Mouse (Mus musculus) lung, postnatal 0 days (tissue): ENCODE measurements at regions not wholly inside any gene's neighbourhood (a gene's known extent, or its start where the extent isn't known, plus 50 kb on each side); places are given as distances from the start of the nearest gene placed in this dataset.
A peak's percentile ranks its signal among the peaks of the same experiment; 100 is the strongest.
"Not testable (repeated sequence)": the region's sequence is repeated elsewhere in the genome, so short reads cannot be mapped to it uniquely, and the experiment has no call there.

ENCODE experiments used
- ATAC-seq: fragments of 200-750 bp; cut with Nextera tagmentation; 2 replicates; pipeline ENCODE4 v1.8.0; 2017; ENCODE audit warnings: moderate library complexity
- DNase-seq: peaks from one replicate; pipeline ENCODE4 v3.0.0-alpha.2; 2016; ENCODE audit warnings: low spot score
- H3K27ac ChIP-seq: fragments of 300-500 bp; sonication (generic); 2 replicates; pipeline ENCODE4 v1.5.1; 2014; ENCODE audit warnings: antibody characterized with exemption, mild to moderate bottlenecking, low read length, mixed read lengths
- H3K27me3 ChIP-seq: fragments of 300-500 bp; sonication (generic); replicated peaks from 2 replicates; pipeline ENCODE4 v1.6.1; 2014; ENCODE audit warnings: low read length, mixed read lengths; ENCODE audit not compliant: insufficient read depth
- H3K36me3 ChIP-seq: fragments of 300-500 bp; sonication (generic); 2 replicates; pipeline ENCODE4 v1.6.1; 2014; ENCODE audit warnings: low read length, mixed read lengths; ENCODE audit not compliant: insufficient read depth
- H3K4me1 ChIP-seq: fragments of 300-500 bp; sonication (generic); 2 replicates; pipeline ENCODE4 v1.6.1; 2014; ENCODE audit warnings: antibody characterized with exemption, low read depth, low read length, mixed read lengths; ENCODE audit not compliant: insufficient read depth
- H3K4me2 ChIP-seq: fragments of 300-500 bp; sonication (generic); replicated peaks from 2 replicates; pipeline ENCODE4 v1.6.1; 2014; ENCODE audit warnings: low read depth, mild to moderate bottlenecking, low read length, moderate library complexity, mixed read lengths
- H3K4me3 ChIP-seq: fragments of 300-500 bp; sonication (generic); 2 replicates; pipeline ENCODE4 v1.5.1; 2014; ENCODE audit warnings: low read depth, low read length
- H3K9ac ChIP-seq: fragments of 300-500 bp; sonication (generic); replicated peaks from 2 replicates; pipeline ENCODE4 v1.6.1; 2014; ENCODE audit warnings: low read depth, mild to moderate bottlenecking
- H3K9me3 ChIP-seq: fragments of 300-500 bp; sonication (generic); 2 replicates; pipeline ENCODE4 v1.6.1; 2016; ENCODE audit warnings: low read length, mixed read lengths
- CTCF ChIP-seq: IDR thresholded peaks from 2 replicates; pipeline ENCODE4 v1.5.1; 2016; ENCODE audit warnings: antibody characterized with exemption, mild to moderate bottlenecking
- EP300 ChIP-seq: IDR thresholded peaks from 2 replicates; pipeline ENCODE4 v1.6.1; 2016; ENCODE audit warnings: antibody characterized with exemption, mild to moderate bottlenecking, control low read depth
- WGBS: fragments of 180-500 bp; shearing (Covaris S2); extraction: QIAGEN DNeasy Blood & Tissue Kit; methylation state at CpG from one replicate; pipeline ENCODE4 v1.1.7; 2014; 5-methylcytosine and 5-hydroxymethylcytosine counted together

DNA sequence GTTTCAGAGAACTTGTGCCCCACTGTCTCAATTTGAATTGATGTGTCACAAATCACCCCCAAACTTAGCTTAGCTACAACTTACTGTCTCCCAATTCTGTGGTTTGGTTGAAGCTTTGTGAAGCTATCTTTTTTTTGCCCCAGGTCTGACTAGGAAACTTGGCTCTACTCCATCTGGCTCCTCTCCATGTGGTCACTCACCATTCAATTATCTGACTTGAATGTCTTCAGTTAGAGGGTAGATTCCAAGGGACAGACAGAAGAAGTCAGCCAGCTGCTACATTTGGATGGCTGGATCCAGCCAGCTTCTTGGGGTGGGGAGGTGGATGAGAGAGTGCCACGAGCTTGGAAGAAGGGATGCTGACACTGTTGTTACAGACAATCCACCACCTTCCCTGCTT lies 163.0 kb downstream of the Osr1 start:
- WGBS: 25% methylated on average over 1 of the region's 1 CpGs
- Histone ChIP-seq H3K4me2 (no peak overlapping the region), H3K4me3 (no peak overlapping the region), H3K27ac (no peak overlapping the region), H3K4me1 (no peaks in the 10 kb centered on the region), H3K9me3 (no peaks in the 10 kb centered on the region), H3K9ac (no peak overlapping the region), H3K27me3 (no peaks in the 10 kb centered on the region), H3K36me3 (no peaks in the 10 kb centered on the region)
- TF ChIP-seq CTCF (no peak), EP300 (no peak)
- DNase-seq: no peak
- ATAC-seq: no peak

DNA sequence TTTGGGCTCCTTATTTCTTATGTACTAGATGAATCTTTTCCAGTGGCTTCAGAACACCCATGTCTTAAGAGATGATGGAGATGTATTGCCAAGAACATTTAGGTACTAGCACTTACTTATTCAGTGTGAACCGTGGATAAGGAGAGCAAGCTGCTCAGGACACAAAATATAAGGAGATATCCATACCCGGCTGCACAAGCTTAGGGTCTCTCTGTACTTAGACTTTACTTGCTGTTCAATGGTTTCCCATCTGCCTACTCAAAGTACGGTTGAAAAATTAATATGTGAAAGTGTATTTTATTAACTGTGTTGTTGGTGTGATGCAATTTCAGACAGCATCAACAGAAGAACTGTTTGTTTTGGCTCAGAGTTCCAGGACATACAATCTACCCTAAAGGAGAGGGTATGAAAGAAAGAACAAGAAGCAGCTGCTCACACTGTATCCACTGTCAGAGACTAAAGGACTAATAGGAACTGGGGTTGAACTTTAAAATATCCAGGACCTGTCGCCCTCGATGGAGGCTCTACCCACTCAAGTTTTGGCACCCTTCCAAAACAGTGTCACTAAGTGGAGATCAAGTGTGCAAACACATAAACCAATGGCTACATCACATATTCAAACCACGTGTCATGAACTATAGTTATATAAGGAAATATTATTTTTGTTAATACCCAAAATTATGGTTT lies 174.9 kb downstream of the Osr1 start:
- H3K27ac ChIP-seq: no peak overlapping the region
- H3K9me3 ChIP-seq: no peaks in the 10 kb centered on the region
- TF ChIP-seq EP300 (0 out of 2 replicates have a peak, but pooled peaks have one; percentile 11), CTCF (no peak)
- WGBS: 31% methylated on average over 6 of the region's 6 CpGs
- H3K4me2 ChIP-seq: no peak overlapping the region
- H3K4me3 ChIP-seq: no peak overlapping the region
- no peaks in the 10 kb centered on the region for H3K4me1 ChIP-seq
- no peaks in the 10 kb centered on the region for H3K27me3 ChIP-seq
- H3K9ac ChIP-seq: no peak overlapping the region
- no peaks in the 10 kb centered on the region for H3K36me3 ChIP-seq
- peak; percentile 75 for ATAC-seq
- DNase-seq: peak; percentile 81

DNA sequence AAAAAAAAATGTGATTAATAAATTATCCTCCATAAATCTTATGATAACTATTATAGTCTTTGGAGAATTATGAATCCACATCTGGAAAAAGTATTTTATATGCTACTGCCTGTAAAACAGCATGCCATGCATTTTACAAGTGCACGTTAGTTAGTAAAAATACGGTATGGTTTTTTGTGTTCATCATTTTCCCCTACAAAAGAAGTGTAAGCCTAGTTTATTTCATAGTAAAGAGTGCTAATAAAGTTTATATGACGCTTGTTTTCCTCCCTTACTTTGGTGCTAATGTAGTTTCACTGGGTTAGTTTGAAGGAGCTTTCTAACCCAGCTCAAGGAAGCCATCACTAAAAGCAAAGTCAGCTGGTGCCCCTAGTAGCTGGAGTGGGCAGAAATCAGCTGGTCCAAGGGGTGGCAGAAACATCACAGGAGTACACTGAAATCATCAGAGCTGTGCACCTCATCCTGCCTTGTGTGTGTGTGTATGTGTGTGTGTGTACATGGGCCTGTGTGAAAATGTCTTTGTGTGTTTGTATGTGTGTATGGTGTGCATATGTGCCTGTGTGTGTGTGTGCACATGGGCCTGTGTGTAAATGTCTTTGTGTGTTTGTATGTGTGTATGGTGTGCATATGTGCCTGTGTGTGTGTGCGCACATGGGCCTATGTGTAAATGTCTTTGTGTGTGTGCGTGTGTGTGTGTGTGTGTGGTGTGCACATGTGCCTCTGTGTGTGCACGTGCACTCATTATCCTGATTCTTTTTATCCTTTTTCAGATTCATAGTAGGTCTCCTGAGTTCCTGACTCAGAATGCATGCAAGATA lies 181.6 kb downstream of the Osr1 start:
- no peak for ATAC-seq
- Histone ChIP-seq H3K9ac (no peak overlapping the region), H3K27ac (no peak overlapping the region), H3K36me3 (no peaks in the 10 kb centered on the region), H3K4me1 (no peaks in the 10 kb centered on the region), H3K4me3 (no peak overlapping the region), H3K4me2 (no peak overlapping the region), H3K9me3 (no peaks in the 10 kb centered on the region), H3K27me3 (no peaks in the 10 kb centered on the region)
- TF ChIP-seq CTCF (no peak), EP300 (no peak)
- 89% methylated on average over 6 of the region's 6 CpGs for WGBS
- DNase-seq: no peak

DNA sequence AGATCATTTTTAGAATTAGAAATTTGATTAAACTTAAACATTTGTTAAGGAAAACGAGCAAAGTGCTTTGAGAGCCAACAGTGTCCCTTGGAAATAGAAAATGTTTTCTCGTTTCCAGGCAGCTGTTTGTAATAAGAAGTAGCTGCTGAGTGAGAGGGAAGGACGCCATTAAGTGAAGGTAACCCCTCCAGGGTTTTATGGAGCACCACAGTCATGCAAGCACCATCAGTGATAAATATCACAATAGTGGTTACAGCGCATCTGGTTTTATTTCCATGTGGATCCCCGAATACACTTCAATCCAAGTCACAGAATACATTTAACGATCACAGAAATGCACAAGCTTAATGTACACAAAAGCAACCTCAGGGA lies 182.1 kb downstream of the Osr1 start:
- TF ChIP-seq EP300 (no peak), CTCF (no peak)
- Histone ChIP-seq H3K4me1 (no peaks in the 10 kb centered on the region), H3K9ac (no peak overlapping the region), H3K4me3 (no peak overlapping the region), H3K27ac (no peak overlapping the region), H3K36me3 (no peaks in the 10 kb centered on the region), H3K9me3 (no peaks in the 10 kb centered on the region), H3K27me3 (no peaks in the 10 kb centered on the region), H3K4me2 (no peak overlapping the region)
- DNase-seq (no peak), ATAC-seq (no peak)
- WGBS: 72% methylated on average over 6 of the region's 6 CpGs

GRCm38 (mm10) chr12:9756411-9756810 lies 186.5 kb downstream of the Osr1 start:
- TF ChIP-seq CTCF: no peak
- no peak for TF ChIP-seq EP300
- no peak for ATAC-seq
- no peak for DNase-seq
- WGBS: 17% methylated on average over 1 of the region's 1 CpGs
- Histone ChIP-seq H3K9ac (no peak overlapping the region), H3K4me1 (no peaks in the 10 kb centered on the region), H3K27ac (no peak overlapping the region), H3K27me3 (no peaks in the 10 kb centered on the region), H3K9me3 (no peaks in the 10 kb centered on the region), H3K4me2 (no peak overlapping the region), H3K36me3 (no peaks in the 10 kb centered on the region), H3K4me3 (no peak overlapping the region)

DNA sequence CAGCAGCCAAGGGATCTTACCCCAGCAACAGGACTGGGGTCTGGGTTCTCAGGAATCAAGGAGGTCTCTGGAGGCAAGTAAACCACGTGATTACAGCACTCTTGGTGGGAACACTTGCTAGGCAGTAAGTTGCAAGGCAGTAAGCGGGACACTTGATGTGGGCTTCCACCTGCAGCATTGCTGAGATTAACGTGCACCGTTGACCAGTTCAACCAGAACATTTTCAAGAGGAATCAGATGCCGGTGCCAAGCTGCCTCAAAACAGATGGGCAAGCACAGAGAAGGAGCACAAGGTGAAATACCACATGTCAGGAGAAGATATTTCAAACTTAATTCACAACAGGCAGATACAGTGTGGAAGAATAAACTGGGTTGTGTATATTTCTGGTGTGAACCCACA lies 190.9 kb downstream of the Osr1 start:
- peak; percentile 74 for ATAC-seq
- H3K36me3 ChIP-seq: no peaks in the 10 kb centered on the region
- no peaks in the 10 kb centered on the region for H3K4me1 ChIP-seq
- 0 out of 2 replicates have a peak overlapping the region, but pooled peaks have one; percentile 14 for H3K27ac ChIP-seq
- WGBS: 40% methylated on average over 5 of the region's 5 CpGs
- TF ChIP-seq CTCF (no peak), EP300 (no peak)
- H3K9me3 ChIP-seq: no peaks in the 10 kb centered on the region
- no peak overlapping the region for H3K4me2 ChIP-seq
- H3K27me3 ChIP-seq: no peaks in the 10 kb centered on the region
- H3K4me3 ChIP-seq: no peak overlapping the region
- no peak overlapping the region for H3K9ac ChIP-seq
- DNase-seq: peak; percentile 16

- ATAC-seq, H3K9ac ChIP-seq, H3K4me1 ChIP-seq, H3K27me3 ChIP-seq, H3K4me3 ChIP-seq, H3K4me2 ChIP-seq, DNase-seq, H3K9me3 ChIP-seq, H3K36me3 ChIP-seq, H3K27ac ChIP-seq: not testable (repeated sequence)
- WGBS: 54% methylated on average over 2 of the region's 2 CpGs
These were observed 192.4 kb downstream of the Osr1 start for GRCm38 (mm10) chr12:9762291-9762811.
